Mouse (Mus musculus): ENCODE results near the gene 1700067K01Rik.

DNA sequence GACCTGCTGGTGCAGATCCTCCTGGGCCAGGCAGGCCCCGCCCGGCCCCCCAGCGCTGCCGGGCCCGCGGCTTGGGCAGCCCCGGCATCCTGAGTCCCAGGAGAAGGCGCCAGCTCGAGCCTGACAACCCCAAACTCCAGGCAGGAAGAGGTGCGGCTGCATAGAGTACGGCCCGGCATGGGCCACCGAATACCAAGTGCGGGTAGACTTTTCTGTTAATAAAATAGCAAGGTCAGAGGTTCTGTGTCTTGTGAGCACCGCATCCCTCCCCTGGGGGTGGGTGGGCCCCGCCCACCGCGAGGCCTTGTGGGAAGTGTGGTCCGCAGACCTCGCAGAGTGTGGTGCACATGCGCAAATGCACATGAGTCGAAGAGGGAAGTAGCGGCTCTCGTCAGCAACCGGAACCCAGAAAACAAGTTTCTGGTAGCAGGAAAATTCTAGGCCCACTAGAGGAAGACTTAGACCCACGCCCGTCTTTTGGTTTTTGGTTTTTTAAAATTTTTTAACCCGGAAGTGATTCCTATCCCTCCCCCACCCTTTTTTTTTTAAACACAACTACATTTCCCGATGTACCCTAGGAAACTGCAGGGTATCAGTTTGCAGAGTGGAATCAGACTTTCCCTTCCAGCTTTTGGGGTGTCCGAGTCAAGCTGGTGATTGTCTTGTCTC lies 3.4 kb downstream of the 1700067K01Rik start:
- TF ChIP-seq CTCF (IDR thresholded peaks at IDR 0.05; ENCODE audit: insufficient read depth, low read length) (no peak), POLR2A (IDR thresholded peaks at IDR 0.05; ENCODE audit: borderline replicate concordance, extremely low read depth, low read depth, low read length) (peak; percentile 68; the same call in 1 of the 2 replicates)

Data from lung, adult 2 months (tissue).